Mouse (Mus musculus): ENCODE measurements at regions not wholly inside any gene's neighbourhood (a gene's known extent, or its start where the extent isn't known, plus 50 kb on each side); places are given as distances from the start of the nearest gene placed in this dataset.
"Not testable (repeated sequence)": the region's sequence is repeated elsewhere in the genome, so short reads cannot be mapped to it uniquely, and the experiment has no call there.

DNA sequence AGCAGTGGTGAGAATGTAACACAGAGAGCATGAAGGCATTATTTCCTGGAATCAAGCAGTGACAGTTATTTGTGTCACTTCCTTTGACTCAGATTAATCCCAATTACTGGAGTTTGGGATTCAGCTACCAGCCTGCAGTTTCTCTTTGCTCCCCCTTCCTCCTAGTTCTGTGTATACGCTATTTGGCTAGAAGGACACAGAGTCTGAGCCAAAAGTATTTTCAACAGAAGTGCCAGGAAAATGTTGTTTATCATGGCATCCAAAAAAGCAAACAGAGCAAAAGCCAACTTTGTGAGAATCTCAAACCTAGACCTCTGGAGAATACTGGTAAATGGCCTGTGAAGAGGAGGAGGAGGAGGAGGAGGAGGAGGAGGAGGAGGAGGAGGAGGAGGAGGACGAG lies 600.4 kb downstream of the Crisp4 start:
- TF ChIP-seq POU5F1 (IDR thresholded peaks at IDR 0.05; ENCODE audit: borderline replicate concordance, low read length) (no peak), CTCF (conservative IDR thresholded peaks at IDR 0.05; ENCODE audit: low read length) (no peak), NANOG (IDR thresholded peaks at IDR 0.05; ENCODE audit: borderline replicate concordance, low read length) (no peak)
- no peak overlapping the region for H3K4me3 ChIP-seq (replicated peaks; ENCODE audit: low read length)
- peaks cover 22% of the 10 kb centered on the region for H3K9me3 ChIP-seq (ENCODE audit: low read length)
- H3K4me1 ChIP-seq (replicated peaks; ENCODE audit: low read depth, low read length): no peaks in the 10 kb centered on the region
- H3K27me3 ChIP-seq (ENCODE audit: insufficient read depth, low read length): no peaks in the 10 kb centered on the region
- 0 out of 2 replicates have a peak, but pooled peaks cover under 1% of the 10 kb centered on the region for H3K36me3 ChIP-seq (ENCODE audit: insufficient read depth, low read length)

DNA sequence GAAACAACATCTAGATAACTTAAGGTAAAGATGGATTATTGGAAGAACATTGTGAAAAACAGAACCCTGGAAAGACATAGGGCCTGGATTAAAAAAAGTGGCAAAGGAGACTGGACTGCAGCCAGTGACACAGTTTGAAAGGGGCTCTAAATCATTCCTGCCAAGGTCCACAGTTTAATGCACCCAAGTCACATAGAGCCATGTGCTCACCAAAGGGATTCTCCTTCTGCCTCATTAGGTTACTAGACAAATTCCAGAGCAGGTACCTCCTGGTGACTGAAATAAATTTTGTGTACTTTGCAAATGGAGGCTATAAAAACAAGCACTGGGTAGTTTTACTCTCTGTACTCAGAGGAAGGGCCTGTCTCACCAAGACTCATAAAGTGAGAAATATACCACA lies 607.5 kb downstream of the Crisp4 start:
- Histone ChIP-seq H3K9me3 (ENCODE audit: low read length) (peaks cover 54% of the 10 kb centered on the region), H3K4me1 (replicated peaks; ENCODE audit: low read depth, low read length) (no peaks in the 10 kb centered on the region), H3K27me3 (ENCODE audit: insufficient read depth, low read length) (no peaks in the 10 kb centered on the region), H3K36me3 (ENCODE audit: insufficient read depth, low read length) (0 out of 2 replicates have a peak, but pooled peaks cover 4% of the 10 kb centered on the region), H3K4me3 (replicated peaks; ENCODE audit: low read length) (no peak overlapping the region)
- TF ChIP-seq POU5F1 (IDR thresholded peaks at IDR 0.05; ENCODE audit: borderline replicate concordance, low read length) (no peak), CTCF (conservative IDR thresholded peaks at IDR 0.05; ENCODE audit: low read length) (no peak), NANOG (IDR thresholded peaks at IDR 0.05; ENCODE audit: borderline replicate concordance, low read length) (no peak)

- not testable (repeated sequence) for H3K4me1 ChIP-seq (replicated peaks; ENCODE audit: low read depth, low read length); H3K27me3 ChIP-seq (ENCODE audit: insufficient read depth, low read length)
Measured at GRCm38 (mm10) chr1:17531291-17531690, 614.4 kb downstream of the Crisp4 start.

GRCm38 (mm10) chr1:17520118-17520517 lies 625.6 kb downstream of the Crisp4 start:
- no peaks in the 10 kb centered on the region for H3K4me1 ChIP-seq (replicated peaks; ENCODE audit: low read depth, low read length)
- H3K4me3 ChIP-seq (replicated peaks; ENCODE audit: low read length): no peak overlapping the region
- peaks cover 5% of the 10 kb centered on the region; the same call in 1 of the 2 replicates for H3K36me3 ChIP-seq (ENCODE audit: insufficient read depth, low read length)
- peaks cover 39% of the 10 kb centered on the region for H3K9me3 ChIP-seq (ENCODE audit: low read length)
- H3K27me3 ChIP-seq (ENCODE audit: insufficient read depth, low read length): no peaks in the 10 kb centered on the region
- TF ChIP-seq CTCF (conservative IDR thresholded peaks at IDR 0.05; ENCODE audit: low read length): no peak
- no peak for TF ChIP-seq POU5F1 (IDR thresholded peaks at IDR 0.05; ENCODE audit: borderline replicate concordance, low read length)
- TF ChIP-seq NANOG (IDR thresholded peaks at IDR 0.05; ENCODE audit: borderline replicate concordance, low read length): no peak

More at GRCm38 (mm10) chr1:17531291-17531690, 614.4 kb downstream of the Crisp4 start:
- peaks cover 41% of the 10 kb centered on the region for H3K9me3 ChIP-seq (ENCODE audit: low read length)
- H3K4me3 ChIP-seq (replicated peaks; ENCODE audit: low read length); H3K36me3 ChIP-seq (ENCODE audit: insufficient read depth, low read length): not testable (repeated sequence)

GRCm38 (mm10) chr1:17506125-17507112 lies 639.3 kb downstream of the Crisp4 start:
- peaks cover 6% of the 10 kb centered on the region for H3K4me1 ChIP-seq (replicated peaks; ENCODE audit: low read depth, low read length)
- H3K36me3 ChIP-seq (ENCODE audit: insufficient read depth, low read length): no peaks in the 10 kb centered on the region
- H3K9me3 ChIP-seq (ENCODE audit: low read length): 0 out of 2 replicates have a peak, but pooled peaks cover 3% of the 10 kb centered on the region
- no peak overlapping the region for H3K4me3 ChIP-seq (replicated peaks; ENCODE audit: low read length)
- H3K27me3 ChIP-seq (ENCODE audit: insufficient read depth, low read length): no peaks in the 10 kb centered on the region
- no peak for TF ChIP-seq CTCF (conservative IDR thresholded peaks at IDR 0.05; ENCODE audit: low read length)
- TF ChIP-seq NANOG (IDR thresholded peaks at IDR 0.05; ENCODE audit: borderline replicate concordance, low read length): no peak
- TF ChIP-seq POU5F1 (IDR thresholded peaks at IDR 0.05; ENCODE audit: borderline replicate concordance, low read length): no peak

GRCm38 (mm10) chr1:17493596-17493995 lies 652.1 kb downstream of the Crisp4 start:
- TF ChIP-seq NANOG (IDR thresholded peaks at IDR 0.05; ENCODE audit: borderline replicate concordance, low read length): no peak
- no peak for TF ChIP-seq POU5F1 (IDR thresholded peaks at IDR 0.05; ENCODE audit: borderline replicate concordance, low read length)
- no peak for TF ChIP-seq CTCF (conservative IDR thresholded peaks at IDR 0.05; ENCODE audit: low read length)
- Histone ChIP-seq H3K4me3 (replicated peaks; ENCODE audit: low read length) (no peak overlapping the region), H3K4me1 (replicated peaks; ENCODE audit: low read depth, low read length) (no peaks in the 10 kb centered on the region), H3K27me3 (ENCODE audit: insufficient read depth, low read length) (no peaks in the 10 kb centered on the region), H3K36me3 (ENCODE audit: insufficient read depth, low read length) (no peaks in the 10 kb centered on the region), H3K9me3 (ENCODE audit: low read length) (peaks cover 31% of the 10 kb centered on the region)

DNA sequence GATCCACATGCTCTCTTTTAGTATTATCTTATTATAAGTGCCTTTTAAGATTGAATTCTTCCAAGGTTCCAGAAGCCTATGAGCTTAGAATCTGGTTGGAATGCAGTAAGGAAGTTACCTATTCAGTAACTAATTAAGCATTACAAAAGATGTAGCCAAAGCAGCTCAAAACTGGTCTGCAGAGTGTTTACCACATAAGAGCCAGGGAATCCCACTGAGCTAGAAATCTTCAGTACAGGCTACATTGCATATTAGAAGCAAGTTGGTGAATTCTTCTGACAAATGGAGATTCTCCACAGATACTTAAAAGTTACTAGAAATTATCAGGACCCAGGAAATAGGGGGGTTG lies 655.9 kb downstream of the Crisp4 start:
- not testable (repeated sequence) for H3K27me3 ChIP-seq (ENCODE audit: insufficient read depth, low read length); H3K4me1 ChIP-seq (replicated peaks; ENCODE audit: low read depth, low read length)

GRCm38 (mm10) chr1:17489192-17489853 lies 656.4 kb downstream of the Crisp4 start:
- not testable (repeated sequence) for H3K4me1 ChIP-seq (replicated peaks; ENCODE audit: low read depth, low read length); H3K36me3 ChIP-seq (ENCODE audit: insufficient read depth, low read length); H3K4me3 ChIP-seq (replicated peaks; ENCODE audit: low read length); H3K27me3 ChIP-seq (ENCODE audit: insufficient read depth, low read length)
- H3K9me3 ChIP-seq (ENCODE audit: low read length): peaks cover 31% of the 10 kb centered on the region

More for the DNA sequence above, 655.9 kb downstream of the Crisp4 start:
- not testable (repeated sequence) for H3K36me3 ChIP-seq (ENCODE audit: insufficient read depth, low read length); H3K4me3 ChIP-seq (replicated peaks; ENCODE audit: low read length)
- H3K9me3 ChIP-seq (ENCODE audit: low read length): peaks cover 31% of the 10 kb centered on the region
